Mouse (Mus musculus) spleen, adult 2 months (tissue): ENCODE results near the gene Dab2ip. TPM values are rescaled to one million over a fixed set of nuclear protein-coding genes. Genes with fewer than 3 reads are reported as not detected.

ENCODE experiments used
- DNase-seq, 2 experiments: peaks; one replicate each; pipeline versions ENCODE4 v3.0.0 to v3.0.0-alpha.2; 2012 to 2021; ENCODE audit warnings: low spot score in 2 of 2, low read depth in 1 of 2
- H3K27ac ChIP-seq: fragments of 200-500 bp; 2 replicates; pipeline ENCODE4 v1.5.1; 2012; ENCODE audit warnings: low read length, inconsistent platforms; ENCODE audit not compliant: insufficient read depth
- H3K27me3 ChIP-seq: fragments of 200-500 bp; 2 replicates; pipeline ENCODE4 v1.6.1; 2012; ENCODE audit warnings: mild to moderate bottlenecking, moderate library complexity, low read length, inconsistent platforms; ENCODE audit not compliant: control insufficient read depth, insufficient read depth
- H3K36me3 ChIP-seq: fragments of 200-500 bp; 2 replicates; pipeline ENCODE4 v1.6.1; 2012; ENCODE audit warnings: mild to moderate bottlenecking, low read length, inconsistent platforms; ENCODE audit not compliant: control insufficient read depth, insufficient read depth
- H3K4me1 ChIP-seq: fragments of 200-500 bp; 2 replicates; pipeline ENCODE4 v1.6.1; 2011; ENCODE audit warnings: inconsistent platforms; ENCODE audit not compliant: control insufficient read depth, insufficient read depth, insufficient read length
- H3K4me3 ChIP-seq: fragments of 200-500 bp; 2 replicates; pipeline ENCODE4 v1.5.1; 2011; ENCODE audit warnings: mild to moderate bottlenecking, inconsistent platforms; ENCODE audit not compliant: insufficient read depth, insufficient read length; ENCODE audit errors: extremely low read depth
- CTCF ChIP-seq: fragments of 200-500 bp; IDR thresholded peaks from 2 replicates; pipeline ENCODE4 v1.5.1; 2011; ENCODE audit warnings: mild to moderate bottlenecking, inconsistent platforms; ENCODE audit not compliant: insufficient read depth, insufficient read length, insufficient replicate concordance; ENCODE audit errors: extremely low read depth
- POLR2A ChIP-seq: fragments of 200-500 bp; IDR thresholded peaks from 2 replicates; pipeline ENCODE4 v1.6.1; 2011; ENCODE audit warnings: low read depth, low read length, inconsistent platforms
- WGBS: fragments of 180-500 bp; shearing (Covaris S2); methylation state at CpG from one replicate; pipeline ENCODE4 v1.1.7; 2018; 5-methylcytosine and 5-hydroxymethylcytosine counted together
- polyA plus RNA-seq: library from polyadenylated mRNA; depleted of rRNA; stranded (reverse); fragments of >200 nt; gene quantifications from 2 replicates; pipeline ENCODE4 v1.2.3, GENCODE M21; 2012

Dab2ip gene
- polyA plus RNA-seq, 1 experiment: 21.0 TPM

GRCm38 (mm10) chr2:35624380-35625006 is 66.4 kb downstream of the Dab2ip start:
- 63% methylated on average over 5 of the region's 5 CpGs for WGBS
- H3K4me1 ChIP-seq: 0 out of 2 replicates have a peak, but pooled peaks cover 2% of the 10 kb centered on the region
- no peaks in the 10 kb centered on the region for H3K36me3 ChIP-seq
- no peak for TF ChIP-seq POLR2A
- TF ChIP-seq CTCF: no peak
- H3K27ac ChIP-seq: no peak overlapping the region
- no peak overlapping the region for H3K4me3 ChIP-seq
- H3K27me3 ChIP-seq: peaks cover 6% of the 10 kb centered on the region
- DNase-seq: no peak

DNA sequence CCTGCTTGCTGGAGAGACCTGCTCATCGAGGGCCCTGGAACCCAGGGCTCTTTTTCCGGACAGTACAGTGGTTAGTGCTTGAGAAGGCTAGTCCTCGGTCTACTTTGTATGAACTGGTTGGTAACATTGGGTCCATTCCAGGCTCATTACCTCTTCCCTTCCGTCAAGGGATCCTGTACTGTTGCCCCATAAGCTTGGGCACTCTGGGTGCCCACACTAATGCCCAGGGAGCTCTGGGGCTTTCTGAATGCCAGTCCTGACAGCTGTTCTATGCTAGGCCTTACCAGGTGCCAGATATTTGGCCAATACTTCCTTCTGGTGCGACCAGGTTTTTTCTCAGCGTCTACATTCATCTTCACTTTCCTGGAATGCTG is 66.9 kb downstream of the Dab2ip start:
- H3K27me3 ChIP-seq: peaks cover 6% of the 10 kb centered on the region
- no peaks in the 10 kb centered on the region for H3K36me3 ChIP-seq
- no peak overlapping the region for H3K27ac ChIP-seq
- H3K4me3 ChIP-seq: no peak overlapping the region
- TF ChIP-seq POLR2A: no peak
- no peak for TF ChIP-seq CTCF
- H3K4me1 ChIP-seq: 0 out of 2 replicates have a peak, but pooled peaks cover 2% of the 10 kb centered on the region
- 85% methylated on average over 6 of the region's 6 CpGs for WGBS
- no peak for DNase-seq

DNA sequence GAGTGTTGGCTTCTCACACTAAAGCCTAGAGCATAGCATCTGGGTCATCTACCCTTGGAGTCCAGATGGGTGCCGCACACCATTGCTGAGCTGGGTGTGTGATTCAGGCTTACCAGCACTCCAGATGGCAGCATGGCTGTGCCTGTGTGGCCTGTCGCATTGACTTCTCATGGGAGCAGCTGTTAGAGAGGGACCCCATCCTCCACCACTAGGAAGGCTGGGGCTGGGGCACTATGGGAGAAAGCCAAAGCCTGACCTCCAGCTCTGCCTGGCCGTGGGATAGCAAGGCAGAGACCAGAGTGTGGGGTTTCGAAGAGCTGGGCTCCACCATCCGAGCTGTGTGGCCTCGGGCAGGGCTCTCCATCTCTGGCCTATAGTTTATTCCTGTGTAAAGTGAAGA is 67.5 kb downstream of the Dab2ip start:
- no peak overlapping the region for H3K27ac ChIP-seq
- no peak overlapping the region for H3K4me3 ChIP-seq
- 93% methylated on average over 6 of the region's 6 CpGs for WGBS
- H3K27me3 ChIP-seq: peaks cover 6% of the 10 kb centered on the region
- DNase-seq: no peak
- TF ChIP-seq CTCF (no peak), POLR2A (no peak)
- no peaks in the 10 kb centered on the region for H3K36me3 ChIP-seq
- H3K4me1 ChIP-seq: 0 out of 2 replicates have a peak, but pooled peaks cover 2% of the 10 kb centered on the region

- TF ChIP-seq CTCF: no peak
- TF ChIP-seq POLR2A: no peak
- Histone ChIP-seq H3K27ac (no peak overlapping the region), H3K27me3 (peaks cover 6% of the 10 kb centered on the region), H3K4me1 (0 out of 2 replicates have a peak, but pooled peaks cover 2% of the 10 kb centered on the region), H3K36me3 (no peaks in the 10 kb centered on the region), H3K4me3 (no peak overlapping the region)
- 89% methylated on average over 9 of the region's 9 CpGs for WGBS
- DNase-seq: no peak
These were observed 68.2 kb downstream of the Dab2ip start for GRCm38 (mm10) chr2:35626181-35626727.

DNA sequence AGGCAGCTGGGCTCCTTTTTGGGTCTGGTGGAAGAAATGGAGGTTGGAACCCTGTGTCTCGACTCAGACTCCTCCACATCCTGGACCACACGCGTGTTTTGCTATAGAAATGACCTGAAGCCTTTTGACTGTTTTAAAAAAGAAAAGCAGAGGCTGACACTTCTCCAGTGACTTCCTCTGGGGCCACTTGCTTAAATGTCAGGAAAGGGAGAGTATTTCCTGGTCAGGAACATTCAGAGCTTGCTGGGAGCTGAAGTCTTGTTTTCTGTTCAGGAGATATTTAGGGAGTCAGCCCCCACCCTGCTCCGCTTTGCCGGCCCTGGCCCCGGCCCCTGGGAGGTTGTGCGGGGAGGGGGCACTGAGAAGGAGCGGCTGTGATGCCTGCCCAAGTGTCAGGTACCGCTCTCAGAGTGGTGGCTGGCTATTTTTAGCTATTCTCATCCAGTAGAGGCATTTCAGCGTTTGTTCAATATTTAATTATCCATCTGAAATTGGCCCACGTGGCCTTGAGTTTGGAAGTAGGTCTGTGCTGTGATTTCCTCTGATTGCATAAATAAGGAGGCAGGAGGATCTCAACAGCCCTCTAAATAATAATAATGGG is 69.3 kb downstream of the Dab2ip start:
- TF ChIP-seq CTCF: no peak
- no peak overlapping the region for H3K4me3 ChIP-seq
- no peaks in the 10 kb centered on the region for H3K36me3 ChIP-seq
- H3K4me1 ChIP-seq: 0 out of 2 replicates have a peak, but pooled peaks cover 2% of the 10 kb centered on the region
- H3K27me3 ChIP-seq: no peaks in the 10 kb centered on the region
- 77% methylated on average over 11 of the region's 11 CpGs for WGBS
- no peak overlapping the region for H3K27ac ChIP-seq
- no peak for DNase-seq

GRCm38 (mm10) chr2:35628052-35628451 is 70.0 kb downstream of the Dab2ip start:
- H3K4me1 ChIP-seq: 0 out of 2 replicates have a peak, but pooled peaks cover 2% of the 10 kb centered on the region
- no peak for TF ChIP-seq POLR2A
- no peak for TF ChIP-seq CTCF
- no peak overlapping the region for H3K4me3 ChIP-seq
- WGBS: 73% methylated on average over 7 of the region's 7 CpGs
- no peaks in the 10 kb centered on the region for H3K36me3 ChIP-seq
- H3K27ac ChIP-seq: no peak overlapping the region
- DNase-seq: no peak
- H3K27me3 ChIP-seq: no peaks in the 10 kb centered on the region

GRCm38 (mm10) chr2:35628656-35629055 is 70.6 kb downstream of the Dab2ip start:
- H3K36me3 ChIP-seq: no peaks in the 10 kb centered on the region
- H3K27me3 ChIP-seq: no peaks in the 10 kb centered on the region
- no peak for TF ChIP-seq CTCF
- no peak for TF ChIP-seq POLR2A
- 0 out of 2 replicates have a peak, but pooled peaks cover 2% of the 10 kb centered on the region for H3K4me1 ChIP-seq
- H3K4me3 ChIP-seq: no peak overlapping the region
- no peak overlapping the region for H3K27ac ChIP-seq
- 94% methylated on average over 4 of the region's 4 CpGs for WGBS
- no peak for DNase-seq
